Mouse (Mus musculus): ENCODE measurements around the gene Cadm1. TPM values are rescaled to one million over a fixed set of nuclear protein-coding genes. Genes with fewer than 3 reads are reported as not detected.
A peak's percentile ranks its signal among the peaks of the same experiment; 100 is the strongest.

Gene Cadm1
- polyA plus RNA-seq, 1 experiment, result 94.6 TPM

- DNase-seq (ENCODE audit: extremely low spot score in 1 of 2, low spot score in 1 of 2), result no peak
Observed at GRCm38 (mm10) chr9:47730247-47730646, 200.3 kb downstream of the Cadm1 start.

GRCm38 (mm10) chr9:47733780-47734451, 203.9 kb downstream of the Cadm1 start:
- DNase-seq (ENCODE audit: extremely low spot score in 1 of 2, low spot score in 1 of 2), result peak in 1 of 2 experiments; percentile 64

GRCm38 (mm10) chr9:47734905-47735304, 204.9 kb downstream of the Cadm1 start:
- no peak for DNase-seq (ENCODE audit: extremely low spot score in 1 of 2, low spot score in 1 of 2)

- no peak for DNase-seq (ENCODE audit: extremely low spot score in 1 of 2, low spot score in 1 of 2)
Observed at GRCm38 (mm10) chr9:47738799-47739198, 208.8 kb downstream of the Cadm1 start.

GRCm38 (mm10) chr9:47739276-47739675, 209.3 kb downstream of the Cadm1 start:
- peak; percentile 46 to 72 for DNase-seq (ENCODE audit: extremely low spot score in 1 of 2, low spot score in 1 of 2)

- DNase-seq (ENCODE audit: extremely low spot score in 1 of 2, low spot score in 1 of 2), result no peak
Observed at GRCm38 (mm10) chr9:47741751-47742150, 211.8 kb downstream of the Cadm1 start.

GRCm38 (mm10) chr9:47744916-47745315, 214.9 kb downstream of the Cadm1 start:
- no peak for DNase-seq (ENCODE audit: extremely low spot score in 1 of 2, low spot score in 1 of 2)

- DNase-seq (ENCODE audit: extremely low spot score in 1 of 2, low spot score in 1 of 2), result no peak
Observed at GRCm38 (mm10) chr9:47745716-47746115, 215.7 kb downstream of the Cadm1 start.

GRCm38 (mm10) chr9:47749160-47749559, 219.2 kb downstream of the Cadm1 start:
- DNase-seq (ENCODE audit: extremely low spot score in 1 of 2, low spot score in 1 of 2), result no peak

- no peak for DNase-seq (ENCODE audit: extremely low spot score in 1 of 2, low spot score in 1 of 2)
Observed at GRCm38 (mm10) chr9:47752516-47752915, 222.5 kb downstream of the Cadm1 start.

- DNase-seq (ENCODE audit: extremely low spot score in 1 of 2, low spot score in 1 of 2), result no peak
Observed at GRCm38 (mm10) chr9:47753127-47753526, 223.2 kb downstream of the Cadm1 start.

GRCm38 (mm10) chr9:47755119-47755518, 225.1 kb downstream of the Cadm1 start:
- DNase-seq (ENCODE audit: extremely low spot score in 1 of 2, low spot score in 1 of 2), result peak; percentile 68 to 81

GRCm38 (mm10) chr9:47757798-47758197, 227.8 kb downstream of the Cadm1 start:
- DNase-seq (ENCODE audit: extremely low spot score in 1 of 2, low spot score in 1 of 2), result no peak

- DNase-seq (ENCODE audit: extremely low spot score in 1 of 2, low spot score in 1 of 2), result no peak
Observed at GRCm38 (mm10) chr9:47758320-47758719, 228.3 kb downstream of the Cadm1 start.

- no peak for DNase-seq (ENCODE audit: extremely low spot score in 1 of 2, low spot score in 1 of 2)
Observed at GRCm38 (mm10) chr9:47759807-47760206, 229.8 kb downstream of the Cadm1 start.

GRCm38 (mm10) chr9:47761601-47762000, 231.6 kb downstream of the Cadm1 start:
- DNase-seq (ENCODE audit: extremely low spot score in 1 of 2, low spot score in 1 of 2), result peak in 1 of 2 experiments; percentile 58

- no peak for DNase-seq (ENCODE audit: extremely low spot score in 1 of 2, low spot score in 1 of 2)
Observed at GRCm38 (mm10) chr9:47762913-47763312, 232.9 kb downstream of the Cadm1 start.

GRCm38 (mm10) chr9:47764920-47765319, 234.9 kb downstream of the Cadm1 start:
- DNase-seq (ENCODE audit: extremely low spot score in 1 of 2, low spot score in 1 of 2), result no peak

GRCm38 (mm10) chr9:47765323-47765722, 235.3 kb downstream of the Cadm1 start:
- DNase-seq (ENCODE audit: extremely low spot score in 1 of 2, low spot score in 1 of 2), result no peak

GRCm38 (mm10) chr9:47766342-47766741, 236.4 kb downstream of the Cadm1 start:
- DNase-seq (ENCODE audit: extremely low spot score in 1 of 2, low spot score in 1 of 2), result no peak

GRCm38 (mm10) chr9:47770836-47771235, 240.9 kb downstream of the Cadm1 start:
- no peak for DNase-seq (ENCODE audit: extremely low spot score in 1 of 2, low spot score in 1 of 2)

- no peak for DNase-seq (ENCODE audit: extremely low spot score in 1 of 2, low spot score in 1 of 2)
Observed at GRCm38 (mm10) chr9:47771953-47772352, 242.0 kb downstream of the Cadm1 start.

GRCm38 (mm10) chr9:47772750-47773149, 242.8 kb downstream of the Cadm1 start:
- no peak for DNase-seq (ENCODE audit: extremely low spot score in 1 of 2, low spot score in 1 of 2)
